Mouse (Mus musculus): Measurements from ENCODE around the gene Cd79b.

GRCm38 (mm10) chr11:106310123-106310522, 4.4 kb downstream of the Cd79b start:
- TF ChIP-seq JUND (conservative IDR thresholded peaks at IDR 0.05; ENCODE audit: low read depth, low read length): no peak; the same call in 1 of the 2 replicates
- peak; percentile 78 for TF ChIP-seq POLR2A (IDR thresholded peaks at IDR 0.05; ENCODE audit: low read depth, low read length)
- TF ChIP-seq TCF12 (IDR thresholded peaks at IDR 0.05; ENCODE audit: low read depth, low read length): peak; percentile 92
- TF ChIP-seq CTCF (conservative IDR thresholded peaks at IDR 0.05 in 1 of 2, IDR thresholded peaks at IDR 0.05 in 1 of 2; ENCODE audit: low read depth in 2 of 2, low read length in 2 of 2): no peak
- TF ChIP-seq EP300 (IDR thresholded peaks at IDR 0.05; ENCODE audit: low read length): peak; percentile 86
- peak; percentile 42; the same call in 1 of the 2 replicates for TF ChIP-seq NELFE (IDR thresholded peaks at IDR 0.05; ENCODE audit: low read depth, low read length)
- TF ChIP-seq USF1 (IDR thresholded peaks at IDR 0.05; ENCODE audit: low read depth, low read length): no peak
